Mouse (Mus musculus) right cerebral cortex, adult 2 months (tissue): ENCODE measurements around the gene Tank.
A peak's percentile ranks its signal among the peaks of the same experiment; 100 is the strongest.

ENCODE experiments used
- DNase-seq, 2 experiments: peaks; one replicate each; pipeline ENCODE4 v3.0.0; 2021 to 2022; ENCODE audit warnings: low spot score in 2 of 2

Gene Tank

DNA sequence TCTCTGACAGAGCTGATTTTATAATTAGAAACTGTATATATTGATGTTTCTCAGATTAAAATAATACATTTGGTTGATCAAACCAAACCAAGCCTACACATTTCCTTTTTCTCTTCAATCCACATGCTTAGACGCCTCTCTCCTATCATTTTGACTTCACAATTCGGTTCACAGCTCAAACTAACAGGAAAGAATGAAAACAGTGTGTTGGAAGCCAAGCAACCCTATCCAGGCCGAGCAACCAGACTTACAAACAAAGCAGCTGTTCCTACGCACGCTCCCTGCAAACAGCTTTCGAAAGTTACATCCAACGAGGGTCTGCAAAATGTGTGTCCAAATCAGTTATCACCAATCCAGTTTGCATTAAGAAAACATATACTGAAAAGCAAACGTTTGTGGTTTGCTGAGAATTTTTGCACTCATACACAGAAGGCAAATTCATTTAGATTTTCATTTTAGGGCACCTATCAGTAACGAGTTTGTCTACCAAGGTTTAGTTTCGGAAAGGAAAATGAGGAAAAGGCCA is 2.2 kb downstream of the Tank start:
- no peak for DNase-seq

DNA sequence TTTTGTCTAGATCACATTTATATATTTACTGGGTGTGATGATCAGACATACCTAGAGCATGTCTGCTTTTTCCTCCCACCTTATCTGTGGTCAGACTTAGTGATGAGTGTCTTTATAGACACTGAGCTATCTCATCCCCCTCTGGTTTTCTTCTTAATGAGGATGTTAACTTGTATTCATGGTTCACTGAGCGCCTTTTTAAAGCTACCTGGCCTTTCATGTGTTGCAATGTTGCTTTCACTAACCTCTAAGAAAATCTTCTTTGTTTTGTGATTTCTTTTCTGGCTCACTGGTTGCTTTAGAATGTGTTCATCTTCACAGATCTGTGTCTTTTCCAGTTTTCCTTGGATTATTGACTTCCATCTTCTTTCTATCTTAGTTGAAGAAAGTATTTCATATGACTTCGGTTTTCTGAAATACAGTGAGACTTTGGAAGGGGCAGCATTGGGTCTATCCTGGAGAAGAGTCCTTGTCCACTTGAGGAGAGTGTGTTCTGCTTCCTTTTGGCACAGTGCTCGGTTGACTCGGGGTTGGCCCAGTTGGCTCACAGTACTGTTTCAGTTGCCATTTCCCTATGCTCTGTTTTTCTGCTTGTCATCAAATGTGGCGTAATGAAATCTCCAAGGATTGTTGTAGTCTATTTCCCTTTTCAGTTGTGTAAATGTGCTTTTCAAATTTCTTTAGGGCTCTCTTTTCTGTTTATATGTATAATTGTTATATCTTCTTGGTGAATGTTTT is 4.4 kb downstream of the Tank start:
- no peak for DNase-seq

DNA sequence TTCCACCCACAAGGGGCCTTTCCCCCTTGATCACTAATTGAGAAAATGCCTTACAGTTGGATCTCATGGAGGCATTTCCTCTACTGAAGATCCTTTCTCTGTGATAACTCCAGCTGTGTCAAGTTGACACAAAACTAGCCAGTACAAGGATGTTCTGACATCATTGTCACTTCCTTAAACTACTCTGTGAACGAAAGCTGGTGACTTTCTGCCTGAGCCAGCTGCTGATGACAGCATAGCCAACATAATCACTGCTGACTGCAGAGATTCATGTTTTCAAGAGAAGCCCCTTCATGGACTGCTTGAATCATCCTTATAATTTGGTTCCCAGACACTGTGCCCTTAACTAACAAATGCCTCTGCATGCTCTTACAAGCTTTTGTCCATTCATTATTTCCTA is 7.1 kb downstream of the Tank start:
- DNase-seq = no peak

DNA sequence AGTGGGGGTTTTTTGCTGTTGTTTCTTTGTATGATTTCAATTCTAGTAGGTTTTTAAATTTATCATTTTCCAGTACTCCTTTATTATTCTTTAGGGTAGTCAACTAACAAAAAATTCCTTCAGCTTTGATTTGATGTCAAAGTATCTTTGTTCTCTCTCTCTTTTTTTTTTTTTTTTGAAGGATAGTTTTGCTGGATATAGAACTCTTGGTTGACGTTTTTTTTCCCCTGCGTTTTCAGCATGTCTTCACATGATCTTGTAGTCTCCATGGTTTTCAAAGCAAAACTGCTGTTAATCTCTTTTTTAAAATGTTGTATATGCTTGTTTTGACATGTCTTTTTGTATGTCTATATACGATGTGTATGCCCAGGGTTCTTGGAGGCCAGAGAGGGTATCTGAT is 7.8 kb downstream of the Tank start:
- no peak for DNase-seq

DNA sequence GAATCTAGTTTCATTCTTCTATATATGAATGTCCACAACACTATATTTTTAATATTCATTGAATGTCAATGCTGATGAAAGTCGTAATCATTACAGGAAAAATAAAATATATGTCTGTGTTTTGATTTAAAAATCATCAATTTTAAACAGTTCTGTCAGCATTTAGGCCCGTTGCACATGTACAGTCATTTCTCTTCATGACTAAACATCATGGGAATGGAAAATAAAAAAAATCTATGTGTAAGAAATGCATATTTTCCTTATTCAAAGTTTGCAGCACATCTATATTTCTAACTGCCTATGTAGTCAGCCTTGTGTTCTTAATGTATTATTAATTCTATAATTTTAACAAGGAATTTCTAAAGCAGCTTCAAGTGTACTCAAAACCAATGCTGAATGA is 12.4 kb downstream of the Tank start:
- no peak for DNase-seq

DNA sequence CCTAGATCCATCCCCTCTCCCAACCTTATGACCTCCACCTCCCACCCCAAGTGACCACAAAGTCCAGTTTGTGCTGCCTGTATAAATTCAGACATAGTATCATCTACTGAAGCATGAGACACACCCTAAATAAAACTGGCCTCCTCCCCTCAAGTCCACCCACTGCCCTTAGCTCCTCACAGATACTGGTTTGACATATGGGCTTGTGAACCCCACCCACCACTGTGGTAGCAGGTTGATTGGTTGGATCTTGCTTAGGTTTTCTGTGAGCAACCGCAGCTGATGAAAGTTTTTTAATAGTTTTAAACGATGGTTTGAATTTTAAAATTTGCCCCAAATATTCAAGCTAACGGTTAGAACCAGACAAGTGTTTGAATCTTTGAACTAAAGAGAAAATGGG is 13.7 kb downstream of the Tank start:
- no peak for DNase-seq

DNA sequence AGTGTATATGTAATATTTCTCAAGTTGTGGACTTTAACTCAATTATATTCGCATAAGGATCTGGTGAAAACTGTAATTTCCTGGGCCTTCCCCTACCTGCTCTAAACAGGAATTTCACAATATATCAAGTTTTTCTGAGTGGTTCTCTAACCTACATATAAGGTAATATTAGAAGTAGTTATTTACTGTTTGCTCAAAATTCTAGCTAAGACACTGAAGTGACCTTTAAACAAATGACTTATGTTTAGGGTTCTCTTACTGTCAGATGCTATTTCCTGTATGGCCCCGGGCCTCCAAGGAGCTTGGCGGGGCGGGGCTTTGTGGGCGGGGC is 14.3 kb downstream of the Tank start:
- no peak for DNase-seq

GRCm38 (mm10) chr2:61593030-61593811 is 14.8 kb downstream of the Tank start:
- peak; percentile 82 to 86 for DNase-seq

GRCm38 (mm10) chr2:61593871-61594304 is 15.5 kb downstream of the Tank start:
- no peak for DNase-seq

- no peak for DNase-seq
Measured at GRCm38 (mm10) chr2:61599730-61600129, 21.3 kb downstream of the Tank start.

DNA sequence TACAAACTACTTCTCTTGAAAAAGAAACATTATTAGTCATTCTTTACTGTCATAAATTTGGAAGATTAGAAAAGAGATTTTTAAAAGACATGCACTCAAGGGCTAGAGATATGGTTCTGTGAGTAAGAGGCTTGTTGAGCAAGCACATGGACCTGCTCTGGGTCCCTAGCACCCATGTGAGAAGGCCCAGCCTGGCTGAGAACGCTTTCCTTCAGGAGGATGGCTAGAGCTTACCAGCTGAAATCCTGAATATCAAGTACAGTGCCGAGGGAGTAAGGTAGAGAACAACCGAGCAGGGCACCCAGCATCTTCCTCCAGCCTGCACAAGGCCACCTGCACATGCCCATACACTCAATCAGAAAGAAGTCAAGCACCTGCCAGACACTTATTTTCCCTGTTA is 25.1 kb downstream of the Tank start:
- no peak for DNase-seq

DNA sequence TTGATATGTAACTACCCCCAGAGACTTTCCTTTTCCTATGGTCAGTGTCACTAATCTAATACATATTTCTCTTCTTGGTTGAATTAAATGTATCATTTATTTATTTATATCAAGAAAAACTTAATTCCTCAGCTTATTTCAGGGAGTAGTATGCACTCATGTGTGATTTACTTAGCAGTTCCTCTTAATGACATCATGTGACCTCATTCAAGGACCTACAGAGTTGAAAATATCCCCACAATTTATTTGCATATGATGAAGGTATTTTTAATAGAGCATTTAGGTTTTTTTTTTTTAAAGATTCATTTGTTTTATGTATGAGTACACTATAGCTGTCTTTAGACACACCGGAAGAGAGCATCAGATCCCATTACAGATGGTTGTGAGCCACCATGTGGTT is 28.6 kb downstream of the Tank start:
- no peak for DNase-seq

- DNase-seq = no peak
Measured at GRCm38 (mm10) chr2:61623996-61624395, 45.6 kb downstream of the Tank start.

- no peak for DNase-seq
Measured at GRCm38 (mm10) chr2:61630864-61631555, 52.6 kb downstream of the Tank start.

- DNase-seq = no peak
Measured at GRCm38 (mm10) chr2:61635099-61635498, 56.7 kb downstream of the Tank start.

- DNase-seq = no peak
Measured at GRCm38 (mm10) chr2:61638182-61638581, 59.8 kb downstream of the Tank start.

DNA sequence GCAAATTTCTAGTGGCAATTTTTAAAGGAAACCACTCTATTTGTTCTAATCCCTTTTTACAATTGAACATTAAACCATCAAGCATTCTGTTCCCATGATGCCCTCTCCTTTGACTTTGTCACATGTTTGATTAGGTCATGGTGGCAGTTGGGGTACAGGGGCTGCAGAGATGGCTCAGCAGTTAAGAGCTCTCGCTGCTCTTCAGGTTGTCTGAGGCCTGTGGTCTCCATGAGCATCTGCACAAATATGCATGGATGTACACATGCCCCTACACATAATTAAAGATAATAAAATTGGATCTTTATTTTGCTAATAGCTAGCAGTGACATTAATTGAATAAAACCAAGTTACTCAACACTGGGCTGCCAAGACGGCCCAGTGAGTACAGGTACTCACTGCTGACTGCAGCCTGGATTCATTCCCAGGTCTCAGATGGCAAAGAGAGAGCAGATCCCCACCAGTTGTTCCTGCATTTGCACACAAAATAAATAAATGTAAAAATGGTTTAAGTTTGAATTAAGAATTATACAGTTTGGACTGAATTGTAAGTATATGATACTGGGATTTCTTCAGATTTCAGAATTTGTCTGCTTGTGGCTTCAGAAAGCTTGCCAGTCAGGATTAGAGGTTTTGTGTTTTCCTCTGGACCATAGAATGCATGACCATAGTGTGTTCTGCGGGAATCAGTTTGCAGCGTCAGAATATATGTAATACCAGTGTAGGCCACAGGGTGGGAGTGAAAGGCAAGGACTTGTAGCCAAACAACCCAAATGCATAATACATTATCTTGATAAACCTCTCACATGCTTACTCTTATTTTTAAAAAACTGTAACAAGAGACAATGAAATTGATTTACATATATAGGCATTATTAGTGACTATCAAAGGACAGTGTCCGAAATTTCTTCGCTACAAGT is 64.3 kb downstream of the Tank start:
- peak; percentile 81 to 88 for DNase-seq

DNA sequence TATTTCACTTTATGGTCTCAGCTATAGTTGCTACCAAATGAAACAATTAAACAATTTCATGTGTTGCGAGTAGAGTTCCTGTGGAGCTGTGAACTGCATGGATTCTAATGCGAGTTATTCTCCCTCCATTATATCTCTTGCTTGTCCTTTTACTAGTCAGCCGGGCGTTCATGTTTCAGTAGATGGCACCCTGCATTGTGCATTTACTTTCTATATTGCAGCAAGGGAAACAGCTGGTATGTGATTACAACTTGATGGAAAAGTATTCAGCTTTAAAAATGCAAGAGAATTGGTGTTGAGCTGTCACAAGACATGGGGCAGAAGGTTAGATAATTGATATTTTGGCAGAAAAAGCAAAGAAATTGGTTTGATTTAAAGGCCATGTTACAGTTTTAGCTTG is 72.8 kb downstream of the Tank start:
- DNase-seq = no peak

DNA sequence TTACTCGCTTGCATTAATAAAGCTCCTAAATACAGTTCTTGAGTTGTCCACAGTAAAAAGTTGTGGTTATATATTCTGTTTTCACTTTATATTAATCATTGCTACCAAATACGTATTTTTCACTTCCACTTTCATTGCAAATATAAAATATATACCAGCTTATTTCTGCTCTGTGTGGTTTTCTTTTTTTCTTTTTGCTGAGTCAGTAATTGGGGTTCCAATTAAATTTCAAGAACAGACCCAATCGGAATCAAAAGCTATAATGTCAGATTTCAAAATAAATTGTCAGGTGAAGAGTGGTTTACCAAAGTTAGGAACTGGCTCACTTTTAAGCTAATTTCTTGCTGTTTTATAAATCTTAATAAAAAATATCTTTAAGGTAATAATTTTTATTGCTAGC is 73.3 kb downstream of the Tank start:
- no peak for DNase-seq

- DNase-seq = no peak
Measured at GRCm38 (mm10) chr2:61655046-61655381, 76.6 kb downstream of the Tank start.

- peak; percentile 86 to 88 for DNase-seq
Measured at GRCm38 (mm10) chr2:61655382-61656281, 77.2 kb downstream of the Tank start.
